Mouse (Mus musculus): ENCODE data around the gene Gsdma2. TPM values are rescaled to one million over a fixed set of nuclear protein-coding genes. Genes with fewer than 3 reads are reported as not detected.
A peak's percentile ranks its signal among the peaks of the same experiment; 100 is the strongest.
"Not testable (repeated sequence)": the region's sequence is repeated elsewhere in the genome, so short reads cannot be mapped to it uniquely, and the experiment has no call there.

Gsdma2 gene
- polyA plus RNA-seq, 1 experiment: not detected

GRCm38 (mm10) chr11:98625611-98626410 is 20.7 kb upstream of the Gsdma2 start, which contains the start of the genes Gm12355 and Gsdma3:
TSS of gene Gm12355 (minus strand) at chr11:98625661.
TSS of gene Gsdma3 (plus strand) at chr11:98626360.
- H3K4me1 ChIP-seq (ENCODE audit: control insufficient read depth, insufficient read depth, low read length): no peaks in the 10 kb centered on the region
- TF ChIP-seq CTCF (IDR thresholded peaks at IDR 0.05; ENCODE audit: borderline replicate concordance, insufficient read depth, low read length): no peak
- TF ChIP-seq POLR2A (IDR thresholded peaks at IDR 0.05; ENCODE audit: low read depth, low read length): no peak
- no peak within 1 kb of the TSS for H3K4me3 ChIP-seq (ENCODE audit: insufficient read depth, low read length)
- H3K27ac ChIP-seq (ENCODE audit: insufficient read depth, low read length): no peak within 1 kb of the TSS

GRCm38 (mm10) chr11:98628706-98629105 is 17.9 kb upstream of the Gsdma2 start:
- Histone ChIP-seq H3K4me1 (ENCODE audit: control insufficient read depth, insufficient read depth, low read length) (no peaks in the 10 kb centered on the region), H3K27ac (ENCODE audit: insufficient read depth, low read length) (no peak overlapping the region), H3K4me3 (ENCODE audit: insufficient read depth, low read length) (no peak overlapping the region)
- TF ChIP-seq POLR2A (IDR thresholded peaks at IDR 0.05; ENCODE audit: low read depth, low read length) (no peak), CTCF (IDR thresholded peaks at IDR 0.05; ENCODE audit: borderline replicate concordance, insufficient read depth, low read length) (no peak)

- Histone ChIP-seq H3K4me3 (ENCODE audit: insufficient read depth, low read length) (no peak overlapping the region), H3K27ac (ENCODE audit: insufficient read depth, low read length) (no peak overlapping the region), H3K4me1 (ENCODE audit: control insufficient read depth, insufficient read depth, low read length) (no peaks in the 10 kb centered on the region)
- no peak for TF ChIP-seq POLR2A (IDR thresholded peaks at IDR 0.05; ENCODE audit: low read depth, low read length)
- TF ChIP-seq CTCF (IDR thresholded peaks at IDR 0.05; ENCODE audit: borderline replicate concordance, insufficient read depth, low read length): no peak
Measured at GRCm38 (mm10) chr11:98630646-98631045, 15.9 kb upstream of the Gsdma2 start.

- not testable (repeated sequence) for H3K4me3 ChIP-seq (ENCODE audit: insufficient read depth, low read length); H3K4me1 ChIP-seq (ENCODE audit: control insufficient read depth, insufficient read depth, low read length); H3K27ac ChIP-seq (ENCODE audit: insufficient read depth, low read length)
Measured at GRCm38 (mm10) chr11:98635312-98635970, 11.1 kb upstream of the Gsdma2 start.

- no peak for TF ChIP-seq POLR2A (IDR thresholded peaks at IDR 0.05; ENCODE audit: low read depth, low read length)
- no peak for TF ChIP-seq CTCF (IDR thresholded peaks at IDR 0.05; ENCODE audit: borderline replicate concordance, insufficient read depth, low read length)
- no peaks in the 10 kb centered on the region for H3K4me1 ChIP-seq (ENCODE audit: control insufficient read depth, insufficient read depth, low read length)
- no peak overlapping the region for H3K27ac ChIP-seq (ENCODE audit: insufficient read depth, low read length)
- H3K4me3 ChIP-seq (ENCODE audit: insufficient read depth, low read length): no peak overlapping the region
Measured at GRCm38 (mm10) chr11:98637501-98637900, 9.1 kb upstream of the Gsdma2 start.

- no peaks in the 10 kb centered on the region for H3K4me1 ChIP-seq (ENCODE audit: control insufficient read depth, insufficient read depth, low read length)
- H3K4me3 ChIP-seq (ENCODE audit: insufficient read depth, low read length): no peak overlapping the region
- no peak overlapping the region for H3K27ac ChIP-seq (ENCODE audit: insufficient read depth, low read length)
- TF ChIP-seq POLR2A (IDR thresholded peaks at IDR 0.05; ENCODE audit: low read depth, low read length) (no peak), CTCF (IDR thresholded peaks at IDR 0.05; ENCODE audit: borderline replicate concordance, insufficient read depth, low read length) (no peak)
Measured at GRCm38 (mm10) chr11:98640091-98640490, 6.5 kb upstream of the Gsdma2 start.

GRCm38 (mm10) chr11:98644757-98645156 is 1.8 kb upstream of the Gsdma2 start:
- TF ChIP-seq CTCF (IDR thresholded peaks at IDR 0.05; ENCODE audit: borderline replicate concordance, insufficient read depth, low read length) (no peak), POLR2A (IDR thresholded peaks at IDR 0.05; ENCODE audit: low read depth, low read length) (no peak)

GRCm38 (mm10) chr11:98645946-98646345 is 613 bp upstream of the Gsdma2 start:
- no peak overlapping the region for H3K4me3 ChIP-seq (ENCODE audit: insufficient read depth, low read length)
- H3K4me1 ChIP-seq (ENCODE audit: control insufficient read depth, insufficient read depth, low read length): no peaks in the 10 kb centered on the region
- H3K27ac ChIP-seq (ENCODE audit: insufficient read depth, low read length): no peak overlapping the region
- TF ChIP-seq POLR2A (IDR thresholded peaks at IDR 0.05; ENCODE audit: low read depth, low read length) (no peak), CTCF (IDR thresholded peaks at IDR 0.05; ENCODE audit: borderline replicate concordance, insufficient read depth, low read length) (no peak)

More at GRCm38 (mm10) chr11:98644757-98645156, 1.8 kb upstream of the Gsdma2 start:
- H3K4me1 ChIP-seq (ENCODE audit: control insufficient read depth, insufficient read depth, low read length): no peaks in the 10 kb centered on the region
- no peak overlapping the region for H3K27ac ChIP-seq (ENCODE audit: insufficient read depth, low read length)
- no peak overlapping the region for H3K4me3 ChIP-seq (ENCODE audit: insufficient read depth, low read length)

GRCm38 (mm10) chr11:98655076-98655475 is 8.5 kb downstream of the Gsdma2 start:
- not testable (repeated sequence) for H3K27ac ChIP-seq (ENCODE audit: insufficient read depth, low read length); H3K4me1 ChIP-seq (ENCODE audit: control insufficient read depth, insufficient read depth, low read length)

GRCm38 (mm10) chr11:98660517-98660916 is 14.0 kb downstream of the Gsdma2 start:
- TF ChIP-seq POLR2A (IDR thresholded peaks at IDR 0.05; ENCODE audit: low read depth, low read length): no peak
- TF ChIP-seq CTCF (IDR thresholded peaks at IDR 0.05; ENCODE audit: borderline replicate concordance, insufficient read depth, low read length): peak; percentile 8; the same call in 1 of the 2 replicates
- no peaks in the 10 kb centered on the region for H3K4me1 ChIP-seq (ENCODE audit: control insufficient read depth, insufficient read depth, low read length)
- H3K4me3 ChIP-seq (ENCODE audit: insufficient read depth, low read length): no peak overlapping the region
- no peak overlapping the region for H3K27ac ChIP-seq (ENCODE audit: insufficient read depth, low read length)

More at GRCm38 (mm10) chr11:98655076-98655475, 8.5 kb downstream of the Gsdma2 start:
- not testable (repeated sequence) for H3K4me3 ChIP-seq (ENCODE audit: insufficient read depth, low read length)

All from embryonic fibroblast, embryonic 13.5 days (primary cell).